Mouse (Mus musculus): ENCODE results near the gene Fgf15.
A peak's percentile ranks its signal among the peaks of the same experiment; 100 is the strongest.

Gene Fgf15

DNA sequence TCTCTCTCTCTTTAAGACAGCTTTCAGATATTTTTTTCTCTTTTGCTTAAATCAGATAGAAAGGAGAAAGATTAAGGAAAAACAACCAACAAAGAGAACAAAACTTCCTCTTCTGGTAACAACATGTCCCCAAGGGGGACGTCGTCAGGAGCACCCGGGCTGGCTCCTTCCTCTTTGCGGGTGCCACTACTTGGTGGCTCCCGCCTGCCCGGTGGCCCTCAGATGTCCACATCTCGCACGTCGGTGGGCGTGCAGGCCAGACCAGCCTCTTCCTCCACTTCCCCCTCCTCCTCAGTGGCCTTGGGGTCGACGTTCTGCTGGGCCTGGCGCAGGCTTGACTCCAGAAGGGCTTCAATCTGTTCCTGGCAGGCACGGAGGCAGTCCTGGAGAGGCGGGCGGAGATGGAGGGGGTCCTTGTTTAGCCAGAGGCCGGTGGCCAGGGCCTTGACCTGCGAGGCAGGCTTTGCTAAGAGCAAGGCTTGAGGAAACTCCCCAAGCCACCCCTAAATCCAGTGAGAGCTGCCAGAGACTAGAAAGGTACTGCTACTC, 36.1 kb downstream of the Fgf15 start:
- no peak for DNase-seq

DNA sequence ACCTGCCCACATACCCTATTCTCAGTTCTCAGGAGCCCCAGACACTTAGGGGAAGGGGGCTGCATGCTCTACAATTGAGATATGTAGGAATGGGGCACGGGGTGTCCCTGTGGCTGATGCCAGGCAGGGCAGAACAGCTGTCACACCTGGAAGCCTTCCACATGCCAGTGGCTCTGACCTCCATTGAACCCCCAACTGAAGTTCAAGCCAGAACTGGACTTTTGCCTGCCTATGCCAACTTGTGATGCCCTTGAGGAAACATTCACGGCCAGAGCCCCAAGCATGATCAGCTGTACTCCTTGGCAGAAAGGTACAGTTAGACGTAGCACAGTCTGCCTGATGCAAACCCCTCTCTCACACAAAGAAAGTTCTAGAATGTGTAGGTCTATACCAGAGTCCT, 37.0 kb downstream of the Fgf15 start:
- DNase-seq, result no peak

DNA sequence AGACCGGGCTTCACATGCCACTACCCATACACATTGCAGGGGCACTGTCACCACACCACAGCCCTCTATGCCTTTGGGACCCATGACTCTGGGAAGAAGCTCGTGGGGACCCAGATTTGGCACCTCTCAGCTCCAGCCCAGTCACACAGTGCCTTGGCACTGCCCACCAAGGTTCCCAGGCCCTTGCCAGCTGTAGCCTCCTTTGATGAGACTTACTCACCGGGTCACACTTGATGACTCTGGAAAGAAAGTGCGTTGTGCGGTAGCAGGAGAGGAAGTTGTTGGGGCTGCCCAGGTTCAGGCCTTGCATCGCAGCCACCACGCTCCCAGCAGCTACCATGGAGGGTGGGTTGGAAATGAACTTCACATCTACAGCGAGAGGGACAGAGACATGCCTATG, 37.5 kb downstream of the Fgf15 start:
- no peak for DNase-seq

DNA sequence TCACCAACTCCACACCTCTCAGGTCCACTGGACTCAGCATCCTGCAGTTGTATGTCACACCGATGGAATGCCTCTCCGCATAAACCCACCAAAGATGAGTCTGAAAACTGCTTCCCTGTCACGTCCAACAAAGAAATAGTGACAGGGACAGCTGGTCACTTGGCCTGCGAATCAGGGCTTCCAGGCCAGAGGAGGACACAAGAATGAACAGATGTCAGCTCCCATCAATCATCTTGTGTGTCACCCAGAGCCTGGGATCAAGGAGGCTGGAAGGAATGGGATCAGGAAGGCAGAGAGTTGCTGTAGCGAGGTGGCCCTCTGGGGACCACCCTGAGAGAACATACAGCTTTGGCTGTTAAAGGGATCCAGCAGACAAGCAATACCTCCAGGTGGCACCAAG, 38.6 kb downstream of the Fgf15 start:
- DNase-seq, result no peak

DNA sequence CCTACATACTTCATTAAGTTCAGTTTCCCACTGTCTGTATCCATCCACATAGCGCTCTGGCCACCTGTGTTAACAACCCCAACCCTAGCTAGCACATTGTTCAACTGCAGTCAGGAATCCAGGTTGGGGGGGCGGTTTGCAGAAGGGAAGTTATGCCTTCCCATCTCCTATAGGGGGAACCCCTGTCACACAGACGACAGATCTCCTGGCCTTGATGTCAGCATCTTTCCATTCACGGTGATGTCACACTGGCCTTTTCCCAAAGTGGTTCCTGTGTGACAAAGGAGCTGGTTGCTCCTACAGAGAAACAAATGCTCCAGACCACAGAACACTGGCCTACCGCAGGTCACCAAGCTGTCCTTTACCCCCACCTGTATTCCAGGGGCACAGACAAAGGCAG, 39.2 kb downstream of the Fgf15 start:
- DNase-seq, result peak; percentile 38

DNA sequence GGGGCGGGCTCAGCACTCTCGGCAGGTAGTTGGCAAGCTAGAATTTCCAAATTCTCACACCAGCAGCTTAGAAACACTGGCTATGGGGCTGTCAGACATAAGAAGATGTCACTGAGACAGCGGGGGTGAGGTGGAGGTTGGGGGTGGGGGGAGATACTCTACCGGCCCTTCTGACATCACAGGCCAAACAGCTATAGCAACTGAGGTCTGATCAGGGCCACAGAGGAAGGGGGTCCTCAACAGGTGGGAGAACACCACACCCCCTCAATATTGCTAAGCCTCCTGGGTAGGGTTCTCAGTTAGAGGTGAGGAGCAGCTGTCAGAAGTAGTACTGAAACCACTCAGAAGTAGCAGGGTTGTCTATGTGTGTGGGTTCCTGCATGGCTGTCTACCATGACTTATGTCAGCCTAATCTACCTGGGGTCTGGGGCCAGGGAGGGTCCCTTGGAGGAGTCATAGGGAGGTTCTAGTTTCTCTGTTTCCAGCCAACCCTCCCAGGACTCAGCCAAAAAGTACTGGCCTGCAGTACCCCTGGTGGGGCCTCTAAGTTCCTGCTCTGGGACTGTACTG, 40.1 kb downstream of the Fgf15 start:
- DNase-seq, result no peak

DNA sequence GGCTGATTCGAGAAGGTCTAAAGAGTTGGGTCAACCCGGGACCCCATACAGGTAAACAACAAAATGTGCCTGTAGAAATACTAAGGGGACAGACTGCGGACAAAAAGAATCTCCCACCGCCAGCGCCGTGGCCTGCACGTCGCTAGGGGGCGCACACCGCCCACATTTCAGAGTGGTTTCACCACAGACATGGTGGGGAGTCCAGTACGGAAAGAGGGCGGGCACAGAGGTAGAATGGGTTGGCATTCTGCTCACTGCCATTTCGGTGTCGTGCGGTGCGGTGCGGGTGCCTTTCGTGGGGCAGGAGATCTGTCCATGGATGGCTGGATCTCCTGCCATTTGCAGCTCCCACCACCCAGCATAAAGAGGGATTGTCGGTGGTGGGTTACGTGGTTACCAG, 41.2 kb downstream of the Fgf15 start:
- peak; percentile 93 for DNase-seq

DNA sequence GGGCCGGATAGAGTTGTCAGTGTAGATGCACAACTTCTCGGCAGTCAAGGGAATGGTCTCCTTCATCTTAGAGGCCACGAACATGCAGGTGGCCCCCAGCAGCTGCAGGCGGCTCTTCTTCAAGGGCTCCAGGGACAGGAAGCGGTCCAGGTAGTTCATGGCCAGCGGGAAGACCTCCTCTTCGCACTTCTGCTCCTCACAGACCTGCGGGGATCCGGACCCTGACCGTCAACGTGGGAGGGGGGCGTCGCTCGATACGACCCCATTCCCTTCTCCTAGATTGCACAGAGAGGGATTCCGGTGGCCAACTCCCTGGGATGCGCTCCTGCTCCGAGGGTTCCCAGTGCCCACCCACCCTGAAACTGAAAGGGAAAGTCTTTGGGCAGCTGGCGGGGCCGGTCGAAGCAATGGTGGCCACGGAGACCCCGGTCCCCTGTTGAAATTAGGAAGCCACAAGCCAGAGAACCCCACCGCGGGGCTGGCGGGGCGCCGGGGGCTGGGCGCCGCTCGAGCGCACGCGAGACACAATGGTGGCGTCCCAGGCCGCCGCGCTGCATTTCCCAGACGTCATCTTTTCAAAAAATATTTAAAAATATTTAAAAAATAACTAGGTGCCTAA, 41.7 kb downstream of the Fgf15 start:
- peak; percentile 16 for DNase-seq

DNA sequence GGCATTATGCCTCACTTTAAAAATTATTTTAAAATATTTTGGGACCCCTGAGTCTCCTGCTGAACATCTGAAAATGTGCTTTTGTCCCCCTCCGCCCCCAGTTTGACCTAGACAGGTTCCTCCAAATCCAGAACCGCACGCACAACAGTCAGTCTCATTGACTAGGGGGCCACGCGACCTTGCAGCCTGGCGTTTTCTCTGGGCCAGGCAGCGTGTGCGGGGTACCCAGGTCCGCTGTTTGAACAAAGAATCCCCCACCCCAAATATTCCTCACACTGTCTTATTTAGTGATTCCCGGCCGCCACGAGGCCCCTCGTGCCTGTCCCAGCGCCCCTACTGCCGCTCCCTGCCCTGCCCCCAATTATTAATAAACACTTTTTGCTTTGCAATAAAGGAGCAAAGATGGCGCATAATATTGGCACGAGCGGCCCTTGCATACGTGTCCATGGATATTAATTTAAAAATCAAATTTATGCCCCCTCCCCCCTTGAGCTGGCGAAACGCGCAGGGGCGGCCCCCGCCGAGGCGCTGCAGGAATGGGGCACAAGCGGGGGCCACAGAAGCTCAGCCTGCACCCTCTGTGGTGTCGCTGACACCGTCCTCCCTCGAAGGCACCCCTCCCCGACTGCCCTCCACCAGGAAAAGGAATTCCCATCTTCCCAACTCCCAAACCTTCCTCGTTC, 42.5 kb downstream of the Fgf15 start:
- DNase-seq, result peak; percentile 25

DNA sequence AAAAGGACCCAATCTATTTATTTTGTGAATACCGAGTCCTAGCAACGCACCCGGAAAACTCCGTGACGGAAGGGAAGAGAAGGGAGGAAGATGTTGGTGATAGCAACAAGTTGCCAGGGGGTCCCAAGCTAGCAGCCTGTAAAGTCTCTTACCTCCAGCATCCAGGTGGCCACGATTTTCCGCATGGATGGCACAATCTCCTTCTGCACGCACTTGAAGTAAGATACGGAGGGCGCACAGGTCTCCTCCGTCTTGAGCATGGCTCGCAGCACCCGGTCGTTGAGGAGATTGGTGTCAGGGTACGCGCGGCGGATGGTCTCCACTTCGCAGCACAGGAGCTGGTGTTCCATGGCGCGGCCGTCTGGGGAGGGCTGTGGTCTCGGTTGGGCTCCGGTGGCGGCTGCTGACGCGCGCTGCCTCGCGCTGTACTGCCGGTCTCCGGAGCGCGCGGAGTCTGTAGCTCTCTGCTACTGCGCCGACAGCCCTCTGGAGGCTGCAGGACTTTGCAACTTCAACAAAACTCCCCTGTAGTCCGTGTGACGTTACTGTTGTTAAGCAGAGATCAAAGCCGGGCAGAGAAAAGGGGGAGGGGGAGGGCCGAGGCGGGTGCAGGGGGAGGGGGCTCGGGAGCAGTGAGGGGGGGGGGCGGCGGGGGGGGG, 43.1 kb downstream of the Fgf15 start, which contains the start of gene Ccnd1:
Ccnd1 (minus strand) TSS at position 582 of the 659 bp plus-strand sequence.
- DNase-seq, result peak; percentile 70

DNA sequence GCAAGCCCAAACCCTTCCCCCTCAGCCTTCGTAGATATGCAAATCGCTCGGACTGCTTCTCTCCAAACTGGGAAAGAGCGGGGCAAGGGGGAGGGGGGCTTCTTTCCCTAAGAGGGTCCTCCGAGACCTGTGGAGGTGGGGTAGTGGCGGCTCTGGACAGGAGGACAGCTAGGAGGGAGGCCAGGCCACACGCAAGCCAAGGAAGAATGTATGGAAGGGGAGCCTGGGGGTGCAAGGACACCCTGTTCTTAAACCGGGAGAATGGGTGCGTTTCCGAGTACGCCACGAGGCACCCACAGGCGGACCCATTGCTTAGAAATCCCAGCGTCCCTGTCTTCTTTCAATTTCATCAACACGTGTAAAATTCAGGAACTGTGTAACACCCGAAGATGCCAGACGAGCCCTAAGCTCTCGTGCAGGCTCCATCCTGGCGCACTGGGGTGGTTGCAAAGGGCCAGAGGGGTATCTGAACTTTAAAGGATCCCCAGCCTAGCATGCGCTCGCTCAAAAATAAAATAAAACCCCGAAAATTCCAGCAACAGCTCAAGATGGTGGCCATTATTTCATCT, 43.8 kb downstream of the Fgf15 start:
- peak; percentile 40 for DNase-seq

DNA sequence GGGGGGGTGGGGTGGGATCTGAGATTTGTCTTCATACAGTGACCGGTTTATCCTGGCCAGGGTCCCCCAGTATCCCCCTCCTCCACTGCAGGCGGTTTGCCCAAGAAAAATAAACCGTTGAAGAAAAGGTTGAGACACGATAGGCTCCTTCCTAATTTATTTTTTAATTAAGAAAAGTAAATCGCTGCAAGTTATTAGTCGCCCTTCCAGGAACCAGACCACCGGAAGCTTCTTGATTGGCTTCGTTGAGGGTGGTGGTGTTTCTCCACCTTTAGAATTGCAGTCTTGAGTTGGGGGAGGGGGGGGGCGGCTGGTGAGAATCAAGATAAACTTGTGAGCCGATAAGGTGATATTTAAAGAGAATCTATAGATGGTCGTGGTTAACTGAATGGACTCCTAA, 44.3 kb downstream of the Fgf15 start:
- no peak for DNase-seq

DNA sequence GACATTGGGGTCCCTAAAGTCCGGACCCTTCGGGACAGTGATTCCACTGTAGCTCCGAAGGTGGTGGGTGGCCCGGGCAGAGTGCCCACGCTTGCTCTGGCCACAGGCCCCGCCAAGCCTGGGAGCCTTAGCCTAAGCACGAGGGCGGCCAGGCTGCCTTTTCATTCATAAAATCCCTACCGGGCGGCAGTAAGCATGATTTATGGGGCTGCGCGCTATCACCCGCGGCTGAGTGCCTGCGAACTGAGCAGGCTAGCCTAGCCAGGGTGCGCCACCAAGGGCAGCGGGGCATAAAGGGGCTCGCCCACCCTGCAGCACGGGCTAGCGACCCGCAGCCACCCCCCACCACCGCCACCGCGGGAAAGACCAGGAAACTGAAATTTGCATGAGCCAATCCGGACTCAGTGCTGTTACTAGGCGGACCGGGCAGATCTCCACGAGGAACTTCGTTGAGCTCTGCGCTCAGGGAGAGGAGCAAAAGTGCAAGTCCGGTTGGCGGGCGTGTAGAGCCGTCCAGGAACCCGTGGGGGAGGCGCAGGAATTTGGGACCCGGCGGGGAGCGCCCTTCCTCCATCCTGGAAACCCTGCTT, 45.0 kb downstream of the Fgf15 start:
- DNase-seq, result peak; percentile 92

DNA sequence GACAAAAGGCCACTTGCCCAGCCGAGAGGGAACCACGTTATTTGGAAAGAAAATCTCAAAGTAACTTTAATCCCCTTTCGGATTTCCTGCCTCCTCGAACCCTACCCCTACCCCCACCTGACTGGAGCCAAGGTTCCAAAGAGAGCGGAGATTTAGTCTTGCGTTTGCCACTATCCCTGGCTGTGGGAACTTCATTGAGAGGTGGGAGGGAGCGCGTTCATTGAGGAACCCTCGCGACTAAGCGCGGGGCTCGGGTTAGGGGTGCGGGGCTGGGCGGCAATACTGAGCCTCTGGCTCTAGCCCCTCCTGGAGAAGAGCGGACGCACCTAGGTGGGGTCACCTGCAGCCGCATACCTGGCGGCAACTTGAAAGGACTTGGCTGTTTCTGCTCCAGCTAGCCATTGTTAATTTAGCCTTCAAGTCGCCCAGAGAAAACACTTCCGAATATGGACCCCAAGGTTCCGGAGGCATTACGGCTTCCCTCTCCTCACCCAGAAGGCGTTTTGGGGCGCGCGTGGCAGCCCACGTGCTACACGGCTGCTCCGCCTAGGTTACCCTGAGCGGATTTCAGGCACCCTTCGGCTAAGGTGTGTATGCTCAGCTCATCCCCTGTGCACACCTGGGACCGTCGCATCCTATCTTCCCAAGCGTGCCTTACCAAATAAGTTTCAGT, 45.9 kb downstream of the Fgf15 start:
- DNase-seq, result peak; percentile 28

DNA sequence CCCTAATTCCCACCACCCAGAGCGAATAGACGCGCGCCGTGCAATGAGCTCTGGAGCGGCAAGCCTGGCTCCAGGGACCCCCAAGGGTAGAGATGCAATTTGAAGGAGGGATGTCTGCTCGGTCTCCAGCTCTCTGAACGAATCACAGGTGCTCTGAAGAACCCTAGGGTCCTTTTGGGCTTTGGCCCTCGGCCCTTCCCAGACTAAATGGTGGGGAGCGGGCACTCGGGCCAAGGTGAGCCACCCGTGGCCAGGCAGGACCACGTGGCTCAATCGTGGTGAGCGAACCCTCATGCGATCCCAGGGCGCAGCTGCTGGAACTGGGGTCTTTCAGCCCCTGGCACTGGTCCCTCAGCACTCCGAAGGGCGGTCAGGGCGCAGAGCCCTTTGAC, 46.4 kb downstream of the Fgf15 start:
- DNase-seq, result no peak

DNA sequence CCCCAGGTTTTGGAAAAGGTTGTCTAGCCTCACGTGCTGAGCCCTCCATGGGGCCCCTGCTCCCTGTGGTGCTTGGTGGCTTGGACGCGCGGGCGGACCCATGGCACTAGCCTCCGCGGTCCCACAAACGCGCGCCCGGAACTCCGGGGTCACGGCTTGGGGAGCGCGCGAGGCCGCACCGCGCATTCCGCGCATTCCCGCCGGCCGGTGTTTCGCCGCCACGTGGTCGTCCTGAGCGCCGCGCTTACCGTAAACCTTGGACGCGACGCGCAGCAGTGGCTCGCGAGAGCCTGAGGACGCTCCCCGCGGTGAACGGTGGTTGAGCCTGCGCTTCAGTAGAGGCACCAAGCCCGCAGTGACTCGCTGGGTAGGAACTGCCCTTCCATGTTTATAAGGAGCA, 46.9 kb downstream of the Fgf15 start:
- DNase-seq, result peak; percentile 80

Measured in lung, postnatal 36 days (tissue).